Mouse (Mus musculus): Measurements from ENCODE around the gene Ddx55. TPM values are rescaled to one million over a fixed set of nuclear protein-coding genes. Genes with fewer than 3 reads are reported as not detected.

Ddx55 gene
- polyA plus RNA-seq, 1 experiment from 2014 or later = 8.7 TPM

DNA sequence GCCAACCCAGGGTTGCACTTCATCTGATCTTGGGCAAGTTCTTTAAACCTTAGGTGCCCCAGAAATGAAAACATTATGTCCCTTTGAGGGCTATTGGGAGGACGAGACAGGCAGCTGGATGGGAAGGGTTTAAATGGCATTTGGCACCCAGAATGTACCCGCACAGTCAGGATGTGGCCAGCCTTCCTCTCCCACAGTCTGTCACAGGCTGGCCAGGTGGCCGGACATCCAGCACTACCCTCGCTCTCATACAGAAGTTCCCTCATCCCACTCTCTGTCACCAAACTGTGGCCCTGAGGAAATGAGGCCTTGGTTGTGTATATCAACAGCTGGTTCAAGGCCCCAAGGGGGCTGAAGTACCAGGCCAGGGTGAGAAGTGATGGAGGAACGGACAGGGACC lies 27.7 kb upstream of the Ddx55 start:
- no peak overlapping the region for H3K4me3 ChIP-seq
- peaks cover 3% of the 10 kb centered on the region; the same call in 1 of the 2 replicates for H3K9me3 ChIP-seq
- no peak for ATAC-seq (ENCODE audit: extremely low read depth, insufficient number of reproducible peaks, low FRiP score, low TSS enrichment)
- no peak overlapping the region for H3K4me2 ChIP-seq
- H3K9ac ChIP-seq = no peak overlapping the region
- no peaks in the 10 kb centered on the region for H3K27me3 ChIP-seq (replicated peaks)
- peaks cover 21% of the 10 kb centered on the region for H3K4me1 ChIP-seq
- H3K36me3 ChIP-seq = peaks cover 61% of the 10 kb centered on the region
- WGBS = 85% methylated on average over 5 of the region's 5 CpGs
- H3K27ac ChIP-seq (replicated peaks) = no peak overlapping the region

DNA sequence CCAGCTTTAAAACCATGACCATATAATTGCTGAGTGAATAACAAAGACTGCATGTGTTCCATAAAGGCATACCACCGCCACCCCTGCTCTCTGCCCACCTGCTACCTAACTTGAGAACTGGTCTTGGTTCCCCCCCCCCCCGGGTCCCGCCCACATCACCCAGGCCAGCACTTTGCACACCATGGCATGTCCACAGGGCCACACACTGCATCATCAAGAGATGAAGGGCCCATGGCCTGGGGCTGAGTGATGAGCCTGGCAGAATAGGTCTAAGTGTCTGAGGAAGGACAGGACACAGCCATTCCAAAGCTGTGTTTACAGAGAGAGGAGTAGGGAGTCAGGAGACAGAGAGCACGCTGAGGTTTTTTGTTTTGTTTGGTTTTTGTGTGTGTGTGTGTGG lies 24.3 kb upstream of the Ddx55 start:
- no peak for ATAC-seq (ENCODE audit: extremely low read depth, insufficient number of reproducible peaks, low FRiP score, low TSS enrichment)
- Histone ChIP-seq H3K27ac (replicated peaks) (peak overlapping the region; percentile 91), H3K9ac (peak overlapping the region; percentile 92), H3K36me3 (peaks cover 35% of the 10 kb centered on the region), H3K4me2 (peak overlapping the region; percentile 92), H3K9me3 (peaks cover 2% of the 10 kb centered on the region; the same call in 1 of the 2 replicates), H3K27me3 (replicated peaks) (no peaks in the 10 kb centered on the region), H3K4me3 (peak overlapping the region; percentile 89), H3K4me1 (peaks cover 42% of the 10 kb centered on the region)
- 74% methylated on average over 4 of the region's 4 CpGs for WGBS

- Histone ChIP-seq H3K36me3 (peaks cover 30% of the 10 kb centered on the region), H3K9ac (peak overlapping the region; percentile 92), H3K9me3 (no peaks in the 10 kb centered on the region), H3K4me2 (peak overlapping the region; percentile 92), H3K4me3 (peak overlapping the region; percentile 89), H3K27ac (replicated peaks) (peak overlapping the region; percentile 91), H3K4me1 (peaks cover 42% of the 10 kb centered on the region), H3K27me3 (replicated peaks) (no peaks in the 10 kb centered on the region)
- ATAC-seq (ENCODE audit: extremely low read depth, insufficient number of reproducible peaks, low FRiP score, low TSS enrichment) = no peak
- 24% methylated on average over 9 of the region's 9 CpGs for WGBS
Measured at GRCm38 (mm10) chr5:124528791-124529190, 23.9 kb upstream of the Ddx55 start.

- ATAC-seq (ENCODE audit: extremely low read depth, insufficient number of reproducible peaks, low FRiP score, low TSS enrichment) = no peak
Measured at GRCm38 (mm10) chr5:124529191-124529651, 23.4 kb upstream of the Ddx55 start.

GRCm38 (mm10) chr5:124529697-124530096 lies 23.0 kb upstream of the Ddx55 start:
- Histone ChIP-seq H3K9ac (peak overlapping the region; percentile 92), H3K4me3 (peak overlapping the region; percentile 89), H3K4me1 (peaks cover 42% of the 10 kb centered on the region), H3K9me3 (no peaks in the 10 kb centered on the region), H3K27me3 (replicated peaks) (no peaks in the 10 kb centered on the region), H3K4me2 (peak overlapping the region; percentile 92), H3K36me3 (peaks cover 23% of the 10 kb centered on the region), H3K27ac (replicated peaks) (peak overlapping the region; percentile 91)
- 44% methylated on average over 8 of the region's 8 CpGs for WGBS
- ATAC-seq (ENCODE audit: extremely low read depth, insufficient number of reproducible peaks, low FRiP score, low TSS enrichment) = no peak

More at GRCm38 (mm10) chr5:124529191-124529651, 23.4 kb upstream of the Ddx55 start:
- Histone ChIP-seq H3K4me2 (peak overlapping the region; percentile 92), H3K9ac (peak overlapping the region; percentile 92), H3K4me1 (peaks cover 42% of the 10 kb centered on the region), H3K27ac (replicated peaks) (peak overlapping the region; percentile 91), H3K9me3 (no peaks in the 10 kb centered on the region), H3K36me3 (peaks cover 28% of the 10 kb centered on the region), H3K4me3 (peak overlapping the region; percentile 89), H3K27me3 (replicated peaks) (no peaks in the 10 kb centered on the region)
- 20% methylated on average over 8 of the region's 8 CpGs for WGBS

GRCm38 (mm10) chr5:124530655-124531582 lies 21.7 kb upstream of the Ddx55 start, which contains the start of gene Rilpl1:
Gene Rilpl1 (minus strand): TSS chr5:124531391.
- H3K36me3 ChIP-seq = peaks cover 14% of the 10 kb centered on the region
- peaks cover 42% of the 10 kb centered on the region for H3K4me1 ChIP-seq
- peak within 1 kb of the TSS; percentile 91 for H3K27ac ChIP-seq (replicated peaks)
- WGBS = under 1% methylated on average over 94 of the region's 96 CpGs
- H3K4me2 ChIP-seq = peak within 1 kb of the TSS; percentile 92
- peak within 1 kb of the TSS; percentile 92 for H3K9ac ChIP-seq
- no peaks in the 10 kb centered on the region for H3K9me3 ChIP-seq
- peak; percentile 76 for ATAC-seq (ENCODE audit: extremely low read depth, insufficient number of reproducible peaks, low FRiP score, low TSS enrichment)
- H3K27me3 ChIP-seq (replicated peaks) = no peaks in the 10 kb centered on the region
- H3K4me3 ChIP-seq = peak within 1 kb of the TSS; percentile 89

- H3K9me3 ChIP-seq = no peaks in the 10 kb centered on the region
- H3K4me1 ChIP-seq = peaks cover 43% of the 10 kb centered on the region
- 14% methylated on average over 14 of the region's 14 CpGs for WGBS
- H3K9ac ChIP-seq = peak overlapping the region; percentile 92
- peak overlapping the region; percentile 92 for H3K4me2 ChIP-seq
- no peaks in the 10 kb centered on the region for H3K27me3 ChIP-seq (replicated peaks)
- peak overlapping the region; percentile 91 for H3K27ac ChIP-seq (replicated peaks)
- peak; percentile 16; the same call in 1 of the 2 replicates for ATAC-seq (ENCODE audit: extremely low read depth, insufficient number of reproducible peaks, low FRiP score, low TSS enrichment)
- peaks cover 7% of the 10 kb centered on the region for H3K36me3 ChIP-seq
- peak overlapping the region; percentile 89 for H3K4me3 ChIP-seq
Measured at GRCm38 (mm10) chr5:124531583-124531930, 21.1 kb upstream of the Ddx55 start.

DNA sequence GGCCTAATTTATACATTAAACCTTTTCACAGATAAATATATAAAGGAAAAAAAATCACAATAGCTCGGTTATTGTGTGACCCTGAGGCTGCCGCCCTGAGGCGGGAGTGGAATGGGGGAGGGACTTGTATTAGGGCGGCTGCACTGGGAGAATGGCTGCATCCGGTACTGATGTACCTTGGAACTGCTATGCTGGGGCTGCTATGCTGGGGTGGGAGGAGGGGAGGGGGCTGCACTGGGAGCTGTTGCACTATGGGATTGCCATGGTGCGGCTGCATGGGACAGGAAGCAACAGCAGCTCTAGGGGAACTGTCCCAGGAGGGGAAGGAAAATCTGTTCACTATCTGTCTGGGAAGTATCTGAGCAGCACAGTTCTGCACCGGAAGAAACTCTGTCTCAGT lies 20.2 kb upstream of the Ddx55 start:
- H3K36me3 ChIP-seq = peaks cover under 1% of the 10 kb centered on the region; the same call in 1 of the 2 replicates
- H3K4me3 ChIP-seq = no peak overlapping the region
- no peaks in the 10 kb centered on the region for H3K27me3 ChIP-seq (replicated peaks)
- 33% methylated on average over 7 of the region's 7 CpGs for WGBS
- H3K27ac ChIP-seq (replicated peaks) = peak overlapping the region; percentile 91
- 0 out of 2 replicates have a peak, but pooled peaks have one; percentile 9 for ATAC-seq (ENCODE audit: extremely low read depth, insufficient number of reproducible peaks, low FRiP score, low TSS enrichment)
- no peaks in the 10 kb centered on the region for H3K9me3 ChIP-seq
- no peak overlapping the region; the same call in 1 of the 2 replicates for H3K4me2 ChIP-seq
- H3K4me1 ChIP-seq = peaks cover 50% of the 10 kb centered on the region
- no peak overlapping the region for H3K9ac ChIP-seq

GRCm38 (mm10) chr5:124535016-124535415 lies 17.6 kb upstream of the Ddx55 start:
- Histone ChIP-seq H3K4me2 (no peak overlapping the region), H3K36me3 (no peaks in the 10 kb centered on the region), H3K4me3 (no peak overlapping the region), H3K4me1 (peaks cover 28% of the 10 kb centered on the region), H3K27me3 (replicated peaks) (no peaks in the 10 kb centered on the region), H3K27ac (replicated peaks) (no peak overlapping the region), H3K9me3 (no peaks in the 10 kb centered on the region), H3K9ac (no peak overlapping the region; the same call in 1 of the 2 replicates)
- no peak for ATAC-seq (ENCODE audit: extremely low read depth, insufficient number of reproducible peaks, low FRiP score, low TSS enrichment)
- 43% methylated on average over 5 of the region's 5 CpGs for WGBS

- Histone ChIP-seq H3K9ac (peak overlapping the region; percentile 78), H3K27ac (replicated peaks) (peak overlapping the region; percentile 61), H3K4me2 (peak overlapping the region; percentile 61), H3K4me3 (peak overlapping the region; percentile 31), H3K36me3 (no peaks in the 10 kb centered on the region), H3K9me3 (no peaks in the 10 kb centered on the region), H3K4me1 (peaks cover 22% of the 10 kb centered on the region), H3K27me3 (replicated peaks) (no peaks in the 10 kb centered on the region)
- 4% methylated on average over 17 of the region's 17 CpGs for WGBS
- ATAC-seq (ENCODE audit: extremely low read depth, insufficient number of reproducible peaks, low FRiP score, low TSS enrichment) = no peak
Measured at GRCm38 (mm10) chr5:124536776-124537175, 15.9 kb upstream of the Ddx55 start.

Measured in heart, embryonic 13.5 days (tissue).